Mouse (Mus musculus): Measurements from ENCODE around the gene Pla2g4b. TPM values are rescaled to one million over a fixed set of nuclear protein-coding genes. Genes with fewer than 3 reads are reported as not detected.

Pla2g4b gene
- total RNA-seq, 4 experiments from 2014 or later, result 0.11 to 1.6 (median 1.1) TPM

- no peak for DNase-seq (ENCODE audit: low spot score in 2 of 2)
These were observed 19.3 kb upstream of the Pla2g4b start for GRCm38 (mm10) chr2:120013831-120014486.

GRCm38 (mm10) chr2:120015882-120016281 is 17.3 kb upstream of the Pla2g4b start:
- no peak for DNase-seq (ENCODE audit: low spot score in 2 of 2)

- DNase-seq (ENCODE audit: low spot score in 2 of 2), result no peak
These were observed 15.6 kb upstream of the Pla2g4b start for GRCm38 (mm10) chr2:120017599-120017998.

- no peak for DNase-seq (ENCODE audit: low spot score in 2 of 2)
These were observed 8.9 kb upstream of the Pla2g4b start for GRCm38 (mm10) chr2:120024337-120024736.

- DNase-seq (ENCODE audit: low spot score in 2 of 2), result peak; percentile 84
These were observed 6.0 kb upstream of the Pla2g4b start, which contains the start of the genes Jmjd7 and Gm28042 for GRCm38 (mm10) chr2:120026984-120027949. Jmjd7 (plus strand) TSS chr2:120027483. Gm28042 (plus strand) TSS chr2:120027493.

- no peak for DNase-seq (ENCODE audit: low spot score in 2 of 2)
These were observed 5.3 kb upstream of the Pla2g4b start for GRCm38 (mm10) chr2:120027950-120028331.

- DNase-seq (ENCODE audit: low spot score in 2 of 2), result no peak
These were observed 2.8 kb upstream of the Pla2g4b start for GRCm38 (mm10) chr2:120030380-120030779.

- DNase-seq (ENCODE audit: low spot score in 2 of 2), result no peak
These were observed 509 bp downstream of the Pla2g4b start for GRCm38 (mm10) chr2:120033726-120034125.

- DNase-seq (ENCODE audit: low spot score in 2 of 2), result no peak
These were observed 4.5 kb downstream of the Pla2g4b start for GRCm38 (mm10) chr2:120037744-120038143.

- no peak for DNase-seq (ENCODE audit: low spot score in 2 of 2)
These were observed 7.8 kb downstream of the Pla2g4b start for GRCm38 (mm10) chr2:120040991-120041390.

- no peak for DNase-seq (ENCODE audit: low spot score in 2 of 2)
These were observed 10.9 kb downstream of the Pla2g4b start for GRCm38 (mm10) chr2:120044101-120044603.

GRCm38 (mm10) chr2:120044676-120045075 is 11.5 kb downstream of the Pla2g4b start:
- no peak for DNase-seq (ENCODE audit: low spot score in 2 of 2)

- no peak for DNase-seq (ENCODE audit: low spot score in 2 of 2)
These were observed 13.5 kb downstream of the Pla2g4b start for GRCm38 (mm10) chr2:120046486-120047310.

GRCm38 (mm10) chr2:120048173-120048572 is 15.0 kb downstream of the Pla2g4b start:
- no peak for DNase-seq (ENCODE audit: low spot score in 2 of 2)

GRCm38 (mm10) chr2:120049632-120050274 is 16.5 kb downstream of the Pla2g4b start:
- peak in 1 of 2 experiments; percentile 28 for DNase-seq (ENCODE audit: low spot score in 2 of 2)

GRCm38 (mm10) chr2:120051405-120051804 is 18.2 kb downstream of the Pla2g4b start:
- no peak for DNase-seq (ENCODE audit: low spot score in 2 of 2)

- DNase-seq (ENCODE audit: low spot score in 2 of 2), result peak in 1 of 2 experiments; percentile 31
These were observed 21.7 kb downstream of the Pla2g4b start for GRCm38 (mm10) chr2:120054771-120055552.

- no peak for DNase-seq (ENCODE audit: low spot score in 2 of 2)
These were observed 22.7 kb downstream of the Pla2g4b start for GRCm38 (mm10) chr2:120055923-120056322.

- no peak for DNase-seq (ENCODE audit: low spot score in 2 of 2)
These were observed 25.6 kb downstream of the Pla2g4b start for GRCm38 (mm10) chr2:120058818-120059217.

GRCm38 (mm10) chr2:120059466-120059865 is 26.2 kb downstream of the Pla2g4b start:
- DNase-seq (ENCODE audit: low spot score in 2 of 2), result no peak

Measured in gastrocnemius, adult 8-10 months (tissue).